7 mouse cellular contexts compared by ENCODE assay signal in the genomic region with DNA sequence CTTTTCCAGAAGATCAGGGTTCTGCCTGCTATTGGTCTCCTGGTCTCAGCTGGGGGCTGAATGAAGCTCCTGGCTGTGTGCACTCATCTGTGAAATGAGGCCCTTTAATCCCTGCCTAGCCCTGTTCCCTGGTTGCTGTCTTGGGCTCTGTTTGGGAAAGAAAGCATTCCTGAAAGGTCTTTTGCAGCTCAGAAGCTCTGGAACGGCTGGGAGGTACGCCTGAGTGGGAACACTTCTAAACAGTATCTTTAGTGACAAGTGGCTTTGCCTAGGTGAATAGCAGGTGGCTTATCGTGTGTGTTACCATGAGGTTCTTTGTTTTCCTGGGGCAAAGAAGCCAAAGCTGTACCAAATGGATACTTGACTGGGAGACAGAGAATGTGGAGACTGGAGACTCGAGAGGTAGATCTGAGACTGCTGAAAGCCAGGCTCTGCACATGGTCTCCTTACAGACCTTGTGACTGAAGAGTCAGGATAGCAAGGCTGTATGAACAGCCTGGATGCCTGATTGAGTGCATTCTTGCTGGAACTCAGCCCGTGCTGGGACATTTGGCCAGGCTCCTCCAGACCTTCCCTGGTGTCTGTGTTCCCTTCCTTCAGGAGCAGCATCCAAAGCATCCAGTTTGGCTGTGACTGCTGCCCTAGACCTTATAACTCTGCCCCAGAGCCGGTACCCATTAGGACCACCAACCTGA. TPM values are rescaled to one million over a fixed set of nuclear protein-coding genes. Genes with fewer than 3 reads are reported as not detected.
A peak's percentile ranks its signal among the peaks of the same experiment; 100 is the strongest.
DNase-seq lines count a peak whose midpoint lies in the region; ATAC-seq and TF ChIP-seq lines count a peak whose summit lies in the region.

No protein-coding gene starts in this region.

- no peak for TF ChIP-seq POLR2A in brain, embryonic 14.5 days (IDR thresholded peaks at IDR 0.05; ENCODE audit: borderline replicate concordance, extremely low read depth, insufficient read depth, insufficient read length, poor library complexity, severe bottlenecking)
- TF ChIP-seq POLR2A in cerebellum, adult 2 months (IDR thresholded peaks at IDR 0.05; ENCODE audit: borderline replicate concordance, insufficient read depth, low read length), result no peak

- WGBS in cerebellum, adult 2 months, result 13% methylated on average over 6 of the region's 6 CpGs
- WGBS in hindbrain, embryonic 10.5 days, result 29% methylated on average over 6 of the region's 6 CpGs
- 63% methylated on average over 6 of the region's 6 CpGs for WGBS in liver, postnatal 0 days (ENCODE audit: insufficient replicate concordance)

- no peak for TF ChIP-seq CTCF in brain, embryonic 14.5 days (IDR thresholded peaks at IDR 0.05; ENCODE audit: borderline replicate concordance, extremely low read depth, insufficient read depth, insufficient read length)
- TF ChIP-seq CTCF in cerebellum, adult 2 months (IDR thresholded peaks at IDR 0.05; ENCODE audit: borderline replicate concordance, insufficient read depth, low read depth, low read length), result no peak
- TF ChIP-seq CTCF in liver, postnatal 0 days (IDR thresholded peaks at IDR 0.05; ENCODE audit: low read depth), result no peak

- H3K36me3 ChIP-seq in hindbrain, embryonic 10.5 days, result peaks cover 27% of the 10 kb centered on the region
- H3K36me3 ChIP-seq in liver, postnatal 0 days (replicated peaks; ENCODE audit: insufficient read depth, low read length), result peaks cover 3% of the 10 kb centered on the region; the same call in 1 of the 2 replicates

- TF ChIP-seq EP300 in liver, postnatal 0 days (IDR thresholded peaks at IDR 0.05; ENCODE audit: low read depth), result no peak

- H3K27me3 ChIP-seq in cerebellum, adult 2 months (ENCODE audit: control insufficient read depth, insufficient read depth, low read length), result no peaks in the 10 kb centered on the region
- H3K27me3 ChIP-seq in hindbrain, embryonic 10.5 days (ENCODE audit: insufficient read depth, poor library complexity, severe bottlenecking), result no peaks in the 10 kb centered on the region
- no peaks in the 10 kb centered on the region for H3K27me3 ChIP-seq in liver, postnatal 0 days (ENCODE audit: insufficient read depth, low read length)

- H3K9ac ChIP-seq in liver, postnatal 0 days (replicated peaks), result 0 out of 2 replicates have a peak overlapping the region, but pooled peaks have one; percentile 47

- H3K4me3 ChIP-seq in cerebellum, adult 2 months (replicated peaks; ENCODE audit: insufficient read depth, low read depth, low read length), result no peak overlapping the region
- H3K4me3 ChIP-seq in hindbrain, embryonic 10.5 days, result 0 out of 2 replicates have a peak overlapping the region, but pooled peaks have one; percentile 13
- H3K4me3 ChIP-seq in liver, postnatal 0 days (ENCODE audit: low read depth, low read length), result no peak overlapping the region

- peak; percentile 88 for DNase-seq in brain, embryonic 14.5 days (ENCODE audit: low read depth)
- peak; percentile 71 to 74 for DNase-seq in cerebellum, adult 2 months
- peak; percentile 42 for DNase-seq in hindbrain, embryonic 10.5 days (ENCODE audit: low spot score)
- no peak for DNase-seq in liver, postnatal 0 days
- DNase-seq in ovary, adult 18-20 months (ENCODE audit: low spot score), result no peak
- DNase-seq in adrenal gland, postnatal 25 days, result no peak

- ATAC-seq in liver, postnatal 0 days, result no peak
- ATAC-seq in inflammation-experienced regulatory T-cells, adult 6 months, result no peak

- H3K4me2 ChIP-seq in liver, postnatal 0 days (ENCODE audit: low read depth, low read length), result peak overlapping the region; percentile 44

- H3K4me1 ChIP-seq in cerebellum, adult 2 months (ENCODE audit: control insufficient read depth, insufficient read depth, low read length), result peaks cover 37% of the 10 kb centered on the region
- peaks cover 58% of the 10 kb centered on the region for H3K4me1 ChIP-seq in hindbrain, embryonic 10.5 days (replicated peaks)
- H3K4me1 ChIP-seq in liver, postnatal 0 days (ENCODE audit: insufficient read depth), result peaks cover 51% of the 10 kb centered on the region

- H3K9me3 ChIP-seq in hindbrain, embryonic 10.5 days, result no peaks in the 10 kb centered on the region
- no peaks in the 10 kb centered on the region for H3K9me3 ChIP-seq in liver, postnatal 0 days (ENCODE audit: low read length)

- no peak overlapping the region for H3K27ac ChIP-seq in cerebellum, adult 2 months (ENCODE audit: insufficient read depth, low read length)
- peak overlapping the region; percentile 78 for H3K27ac ChIP-seq in hindbrain, embryonic 10.5 days
- H3K27ac ChIP-seq in liver, postnatal 0 days (ENCODE audit: low read depth), result peak overlapping the region; percentile 89

RNA-seq across cellular contexts. Expression of gene Klhl25, which starts 6.3 kb away (rescaled TPM):
- 30.9 and 31.0 TPM in 2 replicates for polyA plus RNA-seq in brain, embryonic 14.5 days (2012; rRNA removed)
- polyA plus RNA-seq in cerebellum, adult 2 months (2012; rRNA removed), result 8.9 and 9.6 TPM in 2 replicates
- 22.8 and 24.6 TPM in 2 replicates for polyA plus RNA-seq in hindbrain, embryonic 10.5 days (2016; fragmentation: Nextera tagmentation; extraction: Ambion mirVana)
- 13.0 and 13.5 TPM in 2 replicates for polyA plus RNA-seq in liver, postnatal 0 days (2015; fragmentation: Nextera tagmentation; extraction: Ambion mirVana)
- 10 to 100 TPM; 10.0 to 15.1 (median 14.4) TPM for polyA plus RNA-seq in inflammation-experienced regulatory T-cells, adult 6 months (2017; shearing (Covaris generic))
- 10.9 and 16.2 TPM in 2 replicates for total RNA-seq in adrenal gland, postnatal 25 days (2021)

Comparison
In these comparisons a context has a peak if more than half of its experiments do, and no peak if none do; other contexts are left out.
1. DNase-seq: peak in brain, embryonic 14.5 days (single experiment), cerebellum, adult 2 months (2 of 2) and hindbrain, embryonic 10.5 days (single experiment); none in liver, postnatal 0 days (single experiment), ovary, adult 18-20 months (single experiment) and adrenal gland, postnatal 25 days (single experiment).